Mouse (Mus musculus) macrophage (primary cell): ENCODE data around the gene Pxn. TPM values are rescaled to one million over a fixed set of nuclear protein-coding genes. Genes with fewer than 3 reads are reported as not detected.

ENCODE experiments used
- H3K27ac ChIP-seq: fragments of 350-480 bp; formaldehyde crosslinking; 2 replicates; pipeline ENCODE4 v1.9.0; 2021
- H3K36me3 ChIP-seq: fragments of 350-480 bp; formaldehyde crosslinking; 2 replicates; pipeline ENCODE4 v1.9.0; 2021; ENCODE audit errors: inconsistent target
- H3K4me3 ChIP-seq: fragments of 350-480 bp; formaldehyde crosslinking; 2 replicates; pipeline ENCODE4 v1.9.0; 2021; ENCODE audit errors: inconsistent target
- H3K79me2 ChIP-seq: fragments of 350-480 bp; formaldehyde crosslinking; 2 replicates; pipeline ENCODE4 v1.9.0; 2021; ENCODE audit errors: inconsistent target
- WGBS: methylation state at CpG from one replicate; pipeline ENCODE4 v1.1.7; 2026; ENCODE audit warnings: inconsistent platforms; ENCODE audit not compliant: missing documents; 5-methylcytosine and 5-hydroxymethylcytosine counted together
- polyA plus RNA-seq: library from polyadenylated mRNA; stranded (reverse); fragments of 250-400 nt; gene quantifications from 3 replicates; pipeline ENCODE4 v1.2.4, GENCODE M21; 2018; ENCODE audit warnings: inconsistent platforms

Pxn gene
- polyA plus RNA-seq, 1 experiment from 2014 or later = 48.5 TPM

DNA sequence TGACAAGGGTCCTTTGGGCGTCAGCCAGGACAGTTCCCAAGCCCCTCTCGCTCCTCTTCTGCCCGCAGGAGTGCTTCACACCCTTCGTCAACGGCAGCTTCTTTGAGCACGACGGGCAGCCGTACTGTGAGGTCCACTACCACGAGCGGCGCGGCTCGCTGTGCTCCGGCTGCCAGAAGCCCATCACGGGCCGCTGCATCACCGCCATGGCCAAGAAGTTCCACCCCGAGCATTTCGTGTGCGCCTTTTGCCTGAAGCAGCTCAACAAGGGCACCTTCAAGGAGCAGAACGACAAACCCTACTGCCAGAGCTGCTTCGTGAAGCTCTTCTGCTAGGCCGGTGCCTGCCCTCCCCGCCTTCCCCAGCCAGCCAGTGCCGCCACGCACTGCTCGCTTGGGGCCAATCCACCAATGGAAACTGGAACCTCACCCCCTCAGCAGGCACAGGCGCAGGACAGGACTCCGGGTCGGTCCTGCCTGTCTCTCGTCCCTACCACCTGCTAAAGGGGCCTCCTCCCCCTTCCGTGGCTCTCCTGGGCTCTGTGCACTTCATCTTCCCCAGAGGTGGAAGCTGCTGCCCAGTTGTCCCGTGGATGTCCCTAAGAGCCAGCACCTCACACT lies 47.4 kb downstream of the Pxn start:
- Histone ChIP-seq H3K4me3 (no peak overlapping the region), H3K36me3 (peaks cover 39% of the 10 kb centered on the region), H3K79me2 (no peaks in the 10 kb centered on the region), H3K27ac (no peak overlapping the region)
- 95% methylated on average over 27 of the region's 33 CpGs for WGBS

GRCm38 (mm10) chr5:115554536-115555291 lies 48.2 kb downstream of the Pxn start:
- H3K36me3 ChIP-seq = peaks cover 31% of the 10 kb centered on the region

GRCm38 (mm10) chr5:115556217-115556616 lies 49.7 kb downstream of the Pxn start:
- Histone ChIP-seq H3K4me3 (no peak overlapping the region), H3K79me2 (peaks cover 14% of the 10 kb centered on the region), H3K27ac (no peak overlapping the region), H3K36me3 (peaks cover 28% of the 10 kb centered on the region)
- WGBS = 31% methylated on average over 8 of the region's 8 CpGs

More at GRCm38 (mm10) chr5:115554536-115555291, 48.2 kb downstream of the Pxn start:
- H3K27ac ChIP-seq = no peak overlapping the region
- H3K4me3 ChIP-seq = no peak overlapping the region
- H3K79me2 ChIP-seq = no peaks in the 10 kb centered on the region
- WGBS = 92% methylated on average over 18 of the region's 18 CpGs

DNA sequence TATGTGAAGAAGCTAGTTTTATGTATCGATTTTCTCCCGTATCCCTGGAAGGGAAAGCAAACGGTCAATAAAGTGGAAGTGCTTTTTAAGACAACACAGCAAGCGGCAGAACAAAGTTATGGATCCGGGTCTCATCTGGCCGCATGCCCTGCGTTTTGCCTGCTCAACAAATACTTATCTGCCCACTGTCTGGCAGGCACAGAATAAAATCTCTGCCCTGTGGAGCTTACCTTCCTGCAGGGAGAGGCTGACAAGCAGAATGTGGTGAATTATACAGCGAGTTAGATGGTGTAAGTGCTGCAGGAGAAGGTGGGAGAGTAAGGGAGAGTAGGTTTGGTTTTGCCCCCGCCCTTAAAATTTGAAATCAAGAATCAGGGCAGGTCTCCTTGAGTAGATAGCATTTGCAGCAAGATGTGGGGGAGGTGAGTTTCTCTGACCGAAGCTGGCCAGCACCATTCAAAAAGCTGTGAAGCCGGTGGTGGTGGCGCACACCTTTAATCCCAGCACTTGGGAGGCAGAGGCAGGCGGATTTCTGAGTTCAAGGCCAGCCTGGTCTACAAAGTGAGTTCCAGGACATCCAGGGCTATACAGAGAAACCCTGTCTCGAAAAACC lies 51.8 kb downstream of the Pxn start:
- no peak overlapping the region for H3K4me3 ChIP-seq
- peaks cover 30% of the 10 kb centered on the region; the same call in 1 of the 2 replicates for H3K36me3 ChIP-seq
- H3K27ac ChIP-seq = no peak overlapping the region
- H3K79me2 ChIP-seq = peaks cover 20% of the 10 kb centered on the region
- 92% methylated on average over 11 of the region's 14 CpGs for WGBS

DNA sequence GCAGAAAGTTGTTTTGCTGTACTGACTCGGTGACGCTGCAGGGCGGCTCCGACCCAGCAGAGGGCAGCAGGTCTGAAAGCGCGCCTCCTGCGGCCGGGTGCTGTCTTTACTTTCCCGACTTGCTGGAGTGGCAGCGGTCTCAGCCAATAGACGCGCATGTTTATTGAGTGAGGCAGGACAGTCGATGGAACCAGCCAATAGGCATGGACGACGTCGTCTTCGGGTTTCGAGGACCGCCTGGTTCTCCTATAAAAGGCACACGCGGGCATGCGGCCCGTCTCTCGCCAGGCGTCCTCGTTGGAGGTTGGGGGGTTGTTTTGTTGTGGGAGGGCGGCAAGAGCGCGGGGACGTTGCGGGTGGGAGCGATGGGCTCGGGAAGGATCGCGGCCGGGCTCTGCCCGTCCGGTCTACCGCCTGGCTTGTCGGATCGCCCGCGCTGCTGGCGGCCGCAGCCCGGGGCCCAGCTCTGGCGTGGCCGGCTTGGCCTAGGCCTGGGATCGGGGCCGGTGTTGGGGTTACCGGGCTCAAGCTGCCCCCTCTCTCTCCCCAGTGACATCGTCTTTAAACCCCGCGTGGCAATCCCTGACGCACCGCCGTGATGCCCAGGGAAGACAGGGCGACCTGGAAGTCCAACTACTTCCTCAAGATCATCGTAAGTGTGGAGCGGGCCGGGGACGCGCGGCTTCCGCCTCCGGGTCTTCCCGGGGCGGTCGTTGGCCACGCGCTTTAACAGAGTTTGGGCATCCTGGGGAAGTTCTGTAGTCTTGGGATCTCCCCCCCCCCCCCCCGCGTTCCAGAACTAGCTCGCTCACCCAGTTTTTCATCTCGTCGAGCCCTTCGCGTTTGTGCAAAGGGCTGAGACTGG lies 53.0 kb downstream of the Pxn start, which contains the start of gene Rplp0:
Rplp0 (plus strand) TSS at position 231 of the 865 bp plus-strand sequence.
- under 1% methylated on average over 68 of the region's 78 CpGs for WGBS
- Histone ChIP-seq H3K27ac (peak within 1 kb of the TSS; percentile 42), H3K79me2 (peaks cover 20% of the 10 kb centered on the region), H3K4me3 (peak within 1 kb of the TSS; percentile 51), H3K36me3 (peaks cover 20% of the 10 kb centered on the region; the same call in 1 of the 2 replicates)

- Histone ChIP-seq H3K36me3 (peaks cover 20% of the 10 kb centered on the region; the same call in 1 of the 2 replicates), H3K4me3 (peak overlapping the region; percentile 51), H3K27ac (peak overlapping the region; percentile 42), H3K79me2 (peaks cover 21% of the 10 kb centered on the region)
- WGBS = 62% methylated on average over 13 of the region's 13 CpGs
Measured at GRCm38 (mm10) chr5:115560336-115560905, 53.9 kb downstream of the Pxn start.

GRCm38 (mm10) chr5:115563771-115564585 lies 57.5 kb downstream of the Pxn start:
- H3K4me3 ChIP-seq = no peak overlapping the region
- WGBS = 82% methylated on average over 5 of the region's 5 CpGs
- H3K27ac ChIP-seq = no peak overlapping the region
- H3K36me3 ChIP-seq = peaks cover 20% of the 10 kb centered on the region; the same call in 1 of the 2 replicates
- H3K79me2 ChIP-seq = peaks cover 56% of the 10 kb centered on the region

GRCm38 (mm10) chr5:115564737-115565393 lies 58.4 kb downstream of the Pxn start, which contains the start of gene Gcn1l1:
Gene Gcn1l1, plus strand, starts transcription at chr5:115565254.
- Histone ChIP-seq H3K79me2 (peaks cover 65% of the 10 kb centered on the region), H3K4me3 (peak within 1 kb of the TSS; percentile 56), H3K36me3 (peaks cover 20% of the 10 kb centered on the region; the same call in 1 of the 2 replicates), H3K27ac (no peak within 1 kb of the TSS)
- WGBS = 10% methylated on average over 55 of the region's 55 CpGs

DNA sequence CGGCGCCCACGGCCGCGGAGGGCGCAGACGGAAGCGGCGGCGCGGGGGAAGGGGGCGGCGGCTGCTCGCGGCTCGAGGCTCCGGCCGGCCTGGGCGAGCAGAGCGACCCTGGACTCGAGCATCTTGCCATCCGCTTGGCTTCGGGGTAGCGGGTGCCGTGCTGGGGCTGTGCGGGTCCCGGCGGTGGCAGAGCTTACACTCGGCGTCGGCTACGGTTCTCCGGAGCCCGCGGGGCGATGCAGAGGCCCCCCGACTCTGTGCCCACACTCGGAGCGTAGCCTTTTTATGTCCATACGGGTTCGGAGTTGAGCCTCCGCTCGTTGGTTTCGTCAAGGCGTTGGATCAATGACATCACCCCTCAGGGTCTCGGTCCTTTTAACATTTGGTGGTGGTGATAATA lies 58.9 kb downstream of the Pxn start:
- 1% methylated on average over 44 of the region's 46 CpGs for WGBS
- Histone ChIP-seq H3K27ac (no peak overlapping the region), H3K36me3 (peaks cover 20% of the 10 kb centered on the region; the same call in 1 of the 2 replicates), H3K4me3 (peak overlapping the region; percentile 56), H3K79me2 (peaks cover 65% of the 10 kb centered on the region)

- Histone ChIP-seq H3K79me2 (peaks cover 66% of the 10 kb centered on the region), H3K36me3 (peaks cover 12% of the 10 kb centered on the region), H3K27ac (no peak overlapping the region), H3K4me3 (no peak overlapping the region)
- 98% methylated on average over 9 of the region's 10 CpGs for WGBS
Measured at GRCm38 (mm10) chr5:115568681-115569080, 62.2 kb downstream of the Pxn start.

GRCm38 (mm10) chr5:115569308-115569707 lies 62.8 kb downstream of the Pxn start:
- H3K36me3 ChIP-seq = peaks cover 12% of the 10 kb centered on the region
- no peak overlapping the region for H3K4me3 ChIP-seq
- no peak overlapping the region for H3K27ac ChIP-seq
- WGBS = 89% methylated on average over 11 of the region's 11 CpGs
- peaks cover 66% of the 10 kb centered on the region for H3K79me2 ChIP-seq

GRCm38 (mm10) chr5:115569721-115570120 lies 63.2 kb downstream of the Pxn start:
- Histone ChIP-seq H3K27ac (no peak overlapping the region), H3K36me3 (peaks cover 12% of the 10 kb centered on the region), H3K4me3 (no peak overlapping the region), H3K79me2 (peaks cover 66% of the 10 kb centered on the region)
- WGBS = 97% methylated on average over 4 of the region's 4 CpGs

DNA sequence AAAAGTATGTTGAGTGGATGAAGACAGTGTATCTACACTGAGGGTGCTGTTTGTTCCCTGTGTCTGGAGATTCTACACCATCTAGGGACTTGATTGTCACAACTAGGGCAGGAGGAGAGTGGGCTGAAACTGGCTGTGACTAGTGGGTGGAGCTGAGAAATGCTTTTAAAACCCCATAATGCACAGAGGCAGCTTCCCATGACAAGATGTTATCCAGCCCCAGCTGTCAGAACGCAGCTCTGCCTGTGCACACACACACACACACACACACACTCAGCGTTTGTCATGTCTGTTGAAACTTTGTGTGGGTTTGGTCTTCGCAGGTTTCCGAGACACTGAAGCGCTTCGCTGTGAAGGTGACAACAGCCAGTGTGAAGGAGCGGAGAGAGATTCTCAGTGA lies 64.6 kb downstream of the Pxn start:
- H3K27ac ChIP-seq = no peak overlapping the region
- H3K36me3 ChIP-seq = peaks cover 16% of the 10 kb centered on the region
- H3K79me2 ChIP-seq = peaks cover 58% of the 10 kb centered on the region
- 98% methylated on average over 7 of the region's 7 CpGs for WGBS
- H3K4me3 ChIP-seq = no peak overlapping the region
